Mouse (Mus musculus): ENCODE data around the gene Hnrnpl. TPM values are rescaled to one million over a fixed set of nuclear protein-coding genes. Genes with fewer than 3 reads are reported as not detected.

The Hnrnpl gene
- 100 to 1,000 TPM; 409 to 451 TPM for total RNA-seq (2023)

DNA sequence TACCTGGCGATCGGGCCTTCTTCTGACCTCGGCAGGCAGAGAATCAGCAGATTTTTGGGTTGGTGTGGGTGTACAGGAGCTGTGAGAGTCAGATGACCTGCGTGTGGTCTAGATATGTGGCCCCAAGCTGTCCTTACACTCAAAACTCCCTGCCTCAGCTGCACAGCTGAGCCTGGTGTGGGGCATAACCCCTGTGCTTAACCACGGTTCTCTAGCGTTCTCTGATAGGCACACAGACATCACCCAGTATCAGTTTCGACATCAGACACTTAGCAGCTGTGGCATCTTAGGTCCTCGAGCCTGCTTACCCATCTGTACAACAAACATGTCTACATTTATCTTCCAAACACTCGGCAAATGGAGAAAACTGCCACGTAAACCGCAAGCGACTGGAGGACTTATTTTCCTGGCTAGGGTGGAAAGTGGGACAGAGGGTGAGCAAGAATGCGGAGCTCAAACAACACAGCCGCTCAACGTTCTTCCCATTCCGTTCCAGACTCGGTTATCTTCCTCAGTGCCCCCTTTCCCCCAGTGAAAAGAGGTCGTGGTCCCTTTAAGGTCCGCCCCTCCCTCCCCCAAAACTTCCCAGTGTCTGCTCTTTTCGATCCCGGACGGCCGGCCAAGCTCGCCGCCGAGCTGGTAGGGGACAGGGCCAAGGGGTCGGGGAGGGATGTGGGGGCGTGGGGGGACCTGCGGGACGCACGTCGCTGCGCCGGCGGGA lies at the start of gene Hnrnpl:
Gene Hnrnpl (plus strand): TSS at position 321 of the 721 bp plus-strand sequence.

DNA sequence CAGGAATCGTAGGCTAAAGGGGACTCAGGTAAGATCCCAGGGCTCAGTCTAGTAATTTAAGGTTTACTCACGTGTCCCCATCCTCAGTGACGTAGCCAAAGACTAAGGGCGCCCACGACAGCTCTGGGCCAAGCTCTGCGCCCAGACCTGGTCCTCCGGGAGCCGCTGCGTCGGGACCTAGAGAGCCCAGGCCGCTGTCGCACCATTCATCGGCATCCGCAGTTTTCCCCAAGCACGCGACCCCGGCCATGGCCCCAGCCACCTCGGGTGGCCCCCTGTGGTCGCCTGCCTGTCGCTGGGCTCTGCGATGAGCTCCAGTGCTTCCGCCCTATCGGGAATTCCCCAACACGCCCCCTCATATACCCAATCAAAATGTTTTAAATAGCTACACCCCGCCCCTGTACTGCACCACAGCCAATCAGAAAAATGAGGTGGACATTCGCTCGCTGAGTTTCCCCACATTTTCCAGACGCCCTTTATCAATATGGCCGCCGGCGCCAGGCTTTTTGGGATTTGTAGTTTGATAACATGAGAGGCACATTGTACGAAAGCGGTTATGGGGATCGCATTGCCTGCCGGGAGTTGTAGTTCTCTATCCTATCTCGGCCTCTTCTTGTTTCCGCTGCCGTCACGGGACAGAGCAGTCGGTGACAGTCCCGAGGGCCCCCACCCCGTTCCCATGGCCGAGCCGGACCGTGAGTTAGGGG lies 42.0 kb upstream of the Hnrnpl start, which contains the start of gene Sirt2:
Gene Sirt2 (plus strand): TSS at position 563 of the 707 bp plus-strand sequence.

DNA sequence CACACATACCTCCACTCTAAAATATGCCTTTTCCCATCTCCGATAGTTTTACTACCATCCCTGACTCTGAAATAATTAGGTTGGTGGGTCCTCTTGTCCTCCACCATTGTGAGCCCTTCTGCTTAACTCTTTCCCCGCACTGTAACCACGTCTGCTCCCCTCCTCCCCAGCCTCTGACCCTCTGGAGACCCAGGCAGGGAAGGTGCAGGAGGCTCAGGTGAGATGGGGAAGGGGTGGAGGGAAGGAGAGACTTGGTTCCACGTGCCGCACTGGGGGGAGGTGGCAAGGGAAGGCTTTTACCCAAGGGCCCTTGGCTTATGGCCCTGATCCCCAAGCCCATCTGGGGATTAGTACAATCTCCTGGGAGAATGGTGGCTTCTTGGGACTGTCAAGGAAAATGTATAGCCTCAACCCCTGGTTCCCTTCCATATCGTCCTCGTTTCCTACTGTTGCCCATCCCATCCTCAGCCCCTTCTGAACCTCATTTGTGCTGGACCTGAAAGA lies 40.8 kb upstream of the Hnrnpl start, which contains the start of gene Nfkbib:
Gene Nfkbib (minus strand): TSS at position 51 of the 504 bp plus-strand sequence.

DNA sequence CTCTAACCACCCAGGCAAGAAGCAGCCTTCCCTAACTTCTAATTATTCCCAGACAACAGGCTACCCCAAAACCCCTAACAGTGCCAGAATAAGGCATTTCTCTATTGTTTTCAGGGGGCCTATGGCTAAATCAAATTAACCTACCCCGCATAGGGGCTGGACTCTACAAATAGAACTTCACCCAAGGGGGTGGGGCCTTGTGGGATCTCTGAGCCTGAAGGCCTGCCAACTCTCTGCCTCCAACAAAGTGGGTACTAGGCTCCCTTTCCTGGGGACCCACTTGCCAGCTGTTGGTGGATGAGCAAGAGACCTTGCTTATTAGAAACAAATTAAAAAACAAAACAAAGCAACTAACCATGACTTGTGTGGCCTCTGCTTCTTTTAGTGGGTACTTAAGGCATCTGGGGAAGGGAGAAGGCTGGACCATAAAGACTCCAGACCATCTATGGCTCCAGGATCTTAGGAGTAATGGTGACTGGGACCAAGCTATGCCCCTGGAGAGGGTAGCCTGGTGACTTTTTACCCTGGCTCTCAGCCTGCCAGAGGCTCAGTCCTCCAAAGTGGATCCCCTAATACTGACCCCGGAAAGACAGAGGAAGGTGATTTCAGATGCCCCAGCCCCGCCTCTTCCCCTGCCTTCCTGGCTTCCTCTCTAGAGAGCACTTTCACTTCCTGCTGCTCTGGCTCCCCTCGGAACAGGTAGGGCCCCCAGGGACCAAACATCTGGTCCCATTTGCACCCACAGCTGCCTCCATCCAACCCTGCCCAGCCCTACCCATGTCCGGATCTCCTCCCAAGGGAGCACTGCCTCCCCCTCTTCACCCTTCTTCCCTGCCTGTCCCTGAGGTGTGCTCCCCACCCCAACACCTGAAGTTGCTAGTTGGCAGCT lies 19.8 kb upstream of the Hnrnpl start, which contains the start of gene Rinl:
Gene Rinl (plus strand): TSS at position 663 of the 889 bp plus-strand sequence.

DNA sequence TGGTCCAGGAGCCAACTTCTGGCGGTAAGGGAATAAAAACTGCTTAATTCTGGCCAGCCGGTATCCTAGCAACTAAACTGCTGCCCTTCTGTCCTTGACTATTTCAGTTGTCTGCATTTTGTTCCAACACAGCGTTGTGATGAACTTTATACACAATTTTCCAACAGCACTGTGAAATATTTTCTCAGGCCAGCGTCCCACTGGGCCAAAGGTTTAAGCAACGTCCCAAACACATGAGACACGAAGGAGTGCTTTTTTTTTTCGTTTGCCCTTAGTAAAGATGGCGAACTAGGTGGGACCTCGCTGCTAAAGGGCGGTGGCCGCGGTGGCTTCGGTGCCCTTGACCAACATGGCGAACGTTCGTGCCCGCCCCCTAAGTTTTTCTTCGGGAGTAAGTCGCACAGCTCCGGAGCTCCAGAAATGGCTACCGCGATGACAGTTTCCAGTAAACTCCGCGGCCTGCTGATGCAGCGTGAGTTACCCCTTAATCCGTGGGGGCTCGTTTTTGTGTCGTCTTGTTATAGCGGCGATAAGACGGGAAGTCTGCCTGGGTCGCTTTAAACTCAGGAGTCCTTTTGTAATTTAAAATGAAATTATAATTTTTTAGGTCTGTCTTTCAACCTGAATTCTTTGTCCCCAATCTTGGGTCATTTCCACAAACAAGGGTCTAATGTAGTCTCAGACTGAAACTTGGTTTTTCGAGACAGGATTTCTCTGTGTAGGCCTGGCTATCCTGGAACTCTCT lies 16.8 kb downstream of the Hnrnpl start, which contains the start of gene Ech1:
Gene Ech1 (plus strand): TSS at position 277 of the 745 bp plus-strand sequence.

DNA sequence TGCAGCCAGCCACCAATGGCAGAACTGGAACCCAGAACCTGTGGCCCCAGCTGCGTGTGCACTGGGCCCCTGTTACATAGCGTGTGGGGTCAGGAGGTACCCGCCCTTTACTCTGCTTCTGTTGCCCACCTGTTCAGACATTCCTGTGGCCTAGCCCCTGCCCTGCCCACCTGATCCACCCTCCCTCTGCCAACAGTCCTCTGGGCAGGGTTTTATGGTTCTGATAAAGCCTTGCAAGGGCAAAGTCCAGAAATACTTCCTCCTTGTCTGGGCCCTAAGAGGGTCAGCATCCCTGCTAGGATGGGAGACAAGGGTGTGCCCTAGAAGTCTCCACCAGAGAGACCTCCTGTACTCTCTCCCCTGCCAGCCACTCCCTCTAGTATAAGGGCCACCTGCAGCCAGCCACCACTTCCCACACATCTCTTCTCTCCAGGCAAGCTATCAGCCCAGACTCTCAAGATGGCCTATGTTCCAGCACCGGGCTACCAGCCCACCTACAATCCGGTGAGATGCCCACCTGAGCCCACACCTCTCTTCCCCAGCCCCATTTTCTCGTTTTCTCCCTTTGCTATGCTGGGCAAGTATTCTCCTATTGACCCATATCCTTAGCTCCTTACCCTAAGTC lies 25.5 kb downstream of the Hnrnpl start, which contains the start of gene Lgals4:
Gene Lgals4 (plus strand): TSS at position 132 of the 625 bp plus-strand sequence.

DNA sequence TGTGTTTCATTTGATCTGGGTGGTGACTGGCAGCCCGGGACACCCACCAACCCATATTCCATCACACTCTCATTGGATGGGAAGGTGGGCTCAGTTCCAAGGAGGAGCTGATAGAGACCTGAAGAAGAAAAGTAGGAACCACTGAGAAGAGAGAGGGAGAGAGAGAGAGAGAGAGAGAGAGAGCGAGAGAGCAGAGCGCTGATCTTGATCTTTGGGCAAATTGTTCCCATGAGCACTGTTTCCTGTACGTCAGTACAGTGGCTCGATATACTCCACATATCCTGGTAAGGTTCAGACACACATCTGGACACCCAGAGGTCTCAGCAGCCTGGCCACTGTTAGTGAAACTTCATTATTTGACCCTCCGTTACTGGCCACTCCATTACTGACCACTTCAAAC lies 55.2 kb downstream of the Hnrnpl start, which contains the start of gene Lgals7:
Gene Lgals7 (plus strand): TSS at position 314 of the 400 bp plus-strand sequence.

Other genes starting within 250 kb of the Hnrnpl start
- gene Samd4b, start 210.4 kb upstream of the Hnrnpl start, total RNA-seq (2023): 10 to 100 TPM; 45.3 to 48.4 TPM
- gene Pak4, start 210.4 kb upstream of the Hnrnpl start, total RNA-seq (2023): 10 to 100 TPM in 1 of 2 experiments, 1 to 10 TPM in 1; 9.5 to 12.7 TPM
- gene Acp7, start 177.2 kb upstream of the Hnrnpl start, total RNA-seq (2023): not detected
- gene Fbxo27, start 115.7 kb upstream of the Hnrnpl start, total RNA-seq (2023): 1 to 10 TPM in 1 of 2 experiments, under 1 TPM in 1; 0.37 to 1.1 TPM
- gene Fbxo17, start 91.7 kb upstream of the Hnrnpl start, total RNA-seq (2023): 1 to 10 TPM; 2.3 to 3.5 TPM
- gene Mrps12, start 66.7 kb upstream of the Hnrnpl start, total RNA-seq (2023): 10 to 100 TPM; 18.3 to 19.9 TPM
- 1 to 10 TPM; 8.3 to 9.0 TPM for gene Sars2, start 66.5 kb upstream of the Hnrnpl start, total RNA-seq (2023)
- not detected for gene Ccer2, start 52.4 kb upstream of the Hnrnpl start, total RNA-seq (2023)
- gene Sirt2, start 41.8 kb upstream of the Hnrnpl start, total RNA-seq (2023): 10 to 100 TPM; 63.2 to 65.6 TPM
- gene Nfkbib, start 41.0 kb upstream of the Hnrnpl start, total RNA-seq (2023): 10 to 100 TPM; 39.1 to 41.4 TPM
- 100 to 1,000 TPM in 1 of 2 experiments, 10 to 100 TPM in 1; 91.3 to 113 TPM for gene Rinl, start 19.6 kb upstream of the Hnrnpl start, total RNA-seq (2023)
- gene Ech1, start 16.7 kb downstream of the Hnrnpl start, total RNA-seq (2023): 100 to 1,000 TPM; 101 to 105 TPM
- 10 to 100 TPM; 16.5 to 19.9 TPM for gene Lgals4, start 25.3 kb downstream of the Hnrnpl start, total RNA-seq (2023)
- gene Lgals7, start 55.3 kb downstream of the Hnrnpl start, total RNA-seq (2023): not detected
- not detected for gene Capn12, start 72.9 kb downstream of the Hnrnpl start, total RNA-seq (2023)
- gene Actn4, start 153.8 kb downstream of the Hnrnpl start, total RNA-seq (2023): 100 to 1,000 TPM; 113 to 116 TPM
- 100 to 1,000 TPM; 178 to 190 TPM for gene Eif3k, start 173.3 kb downstream of the Hnrnpl start, total RNA-seq (2023)
- gene Map4k1, start 173.5 kb downstream of the Hnrnpl start, total RNA-seq (2023): 10 to 100 TPM; 33.6 to 51.4 TPM